Mouse (Mus musculus): ENCODE measurements around the gene Gm28305. TPM values are rescaled to one million over a fixed set of nuclear protein-coding genes. Genes with fewer than 3 reads are reported as not detected.

Gm28305 gene
- polyA plus RNA-seq, 1 experiment from 2014 or later, result not detected

DNA sequence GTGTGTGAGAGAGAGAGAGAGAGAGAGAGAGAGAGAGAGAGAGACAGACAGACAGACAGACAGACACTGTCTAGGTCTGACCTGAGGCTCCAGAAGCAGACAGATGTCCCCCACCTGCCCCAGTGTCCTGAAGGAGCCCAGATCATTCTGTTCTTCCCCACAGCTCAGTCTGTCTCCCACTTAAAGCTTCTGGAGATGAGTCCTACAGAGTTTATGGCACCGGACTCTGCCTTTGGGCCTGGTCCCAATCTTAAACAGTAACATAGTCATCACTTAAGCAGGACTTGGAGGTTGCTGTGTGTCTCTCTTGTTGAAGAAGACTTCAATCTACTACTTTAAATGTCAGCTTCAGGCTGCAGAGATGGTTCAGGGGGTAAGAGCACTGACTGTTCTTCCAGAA lies 38.3 kb downstream of the Gm28305 start:
- Histone ChIP-seq H3K27me3 (no peaks in the 10 kb centered on the region), H3K4me1 (replicated peaks) (no peaks in the 10 kb centered on the region), H3K27ac (replicated peaks) (no peak overlapping the region), H3K9me3 (no peaks in the 10 kb centered on the region), H3K9ac (no peak overlapping the region), H3K36me3 (no peaks in the 10 kb centered on the region), H3K4me2 (no peak overlapping the region), H3K4me3 (no peak overlapping the region)
- WGBS, result 100% methylated on average over 1 of the region's 1 CpGs
- ATAC-seq (ENCODE audit: low FRiP score, low read depth), result no peak

DNA sequence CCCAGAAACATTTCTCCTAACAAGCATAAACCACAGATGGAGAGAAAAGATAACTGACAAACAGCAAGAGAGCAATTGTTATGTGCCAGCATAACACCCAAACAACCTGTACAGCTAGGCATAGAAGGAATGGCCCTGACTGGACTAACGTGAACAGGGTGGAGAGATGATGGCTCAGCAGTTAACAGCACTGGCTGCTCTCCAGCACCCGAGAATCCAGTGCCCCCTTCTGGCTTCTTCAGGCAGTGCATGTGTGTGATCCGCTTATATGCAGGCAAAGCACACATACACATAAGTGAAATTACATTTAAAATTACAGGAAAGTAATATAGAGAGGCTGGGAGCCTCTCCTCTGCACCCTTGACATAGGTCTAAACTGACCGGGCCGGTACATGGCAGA lies 38.9 kb downstream of the Gm28305 start:
- no peak for ATAC-seq (ENCODE audit: low FRiP score, low read depth)
- no peak overlapping the region for H3K9ac ChIP-seq
- no peak overlapping the region for H3K4me2 ChIP-seq
- H3K9me3 ChIP-seq, result no peaks in the 10 kb centered on the region
- H3K27ac ChIP-seq (replicated peaks), result no peak overlapping the region
- H3K4me1 ChIP-seq (replicated peaks), result no peaks in the 10 kb centered on the region
- H3K27me3 ChIP-seq, result no peaks in the 10 kb centered on the region
- H3K36me3 ChIP-seq, result 0 out of 2 replicates have a peak, but pooled peaks cover under 1% of the 10 kb centered on the region
- 60% methylated on average over 5 of the region's 5 CpGs for WGBS
- no peak overlapping the region for H3K4me3 ChIP-seq

DNA sequence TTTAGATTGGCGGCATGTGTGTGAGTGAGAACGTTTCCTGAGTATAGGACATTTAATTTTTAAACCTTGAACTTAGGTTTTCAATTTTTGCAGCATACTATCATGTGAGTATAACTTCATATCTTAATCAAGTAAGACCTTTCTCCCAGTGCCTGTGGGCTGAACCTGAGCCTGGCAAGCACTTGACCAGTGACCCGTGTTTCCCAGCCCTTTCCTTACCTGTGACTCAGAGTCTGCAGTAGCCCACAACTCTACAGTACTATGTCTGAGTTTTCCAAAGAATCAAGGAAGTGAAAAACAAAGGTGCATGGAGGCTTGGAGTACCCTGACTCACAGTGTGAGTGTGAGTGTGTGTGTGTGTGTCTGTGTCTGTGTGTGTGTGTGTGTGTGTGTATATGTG lies 39.6 kb downstream of the Gm28305 start:
- Histone ChIP-seq H3K27ac (replicated peaks) (no peak overlapping the region), H3K4me2 (no peak overlapping the region), H3K36me3 (0 out of 2 replicates have a peak, but pooled peaks cover 5% of the 10 kb centered on the region), H3K9ac (no peak overlapping the region), H3K9me3 (no peaks in the 10 kb centered on the region), H3K27me3 (no peaks in the 10 kb centered on the region), H3K4me1 (replicated peaks) (no peaks in the 10 kb centered on the region), H3K4me3 (no peak overlapping the region)
- ATAC-seq (ENCODE audit: low FRiP score, low read depth), result no peak
- 86% methylated on average over 3 of the region's 3 CpGs for WGBS

DNA sequence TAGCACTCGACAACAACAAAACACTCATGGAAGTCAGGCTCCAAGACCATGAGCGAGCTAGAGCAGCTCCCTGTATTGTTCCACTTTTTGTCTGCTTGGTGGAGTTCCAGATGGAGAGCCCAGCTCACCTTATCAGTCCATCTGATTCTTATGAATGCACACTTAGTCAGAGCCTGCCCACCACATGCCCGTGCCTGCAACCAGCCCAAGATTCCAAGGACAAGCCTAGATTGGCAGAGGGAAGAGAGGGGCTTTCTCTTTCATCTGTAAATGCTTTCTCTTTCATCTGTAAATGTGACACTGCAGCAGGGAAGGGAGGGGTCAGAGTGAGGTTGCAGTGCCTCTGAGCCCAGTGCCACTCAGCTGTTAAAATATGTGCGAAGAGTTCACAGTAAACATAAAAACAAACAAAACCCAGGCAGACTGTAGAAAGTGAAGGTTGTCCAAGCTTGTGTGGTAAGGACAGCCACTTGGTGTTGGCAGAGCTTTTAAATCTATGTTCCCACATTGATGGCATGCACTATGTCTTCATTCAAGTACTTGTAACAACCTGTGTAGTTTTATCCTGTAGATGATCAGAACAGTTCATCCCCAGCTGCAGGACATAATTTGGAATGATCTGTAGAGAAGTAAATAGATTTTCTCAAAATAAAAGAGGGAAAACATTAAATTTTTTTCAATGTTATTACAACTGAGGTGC lies 45.4 kb downstream of the Gm28305 start:
- WGBS, result 65% methylated on average over 4 of the region's 4 CpGs
- no peaks in the 10 kb centered on the region for H3K4me1 ChIP-seq (replicated peaks)
- no peak for ATAC-seq (ENCODE audit: low FRiP score, low read depth)
- no peak overlapping the region for H3K4me2 ChIP-seq
- 0 out of 2 replicates have a peak, but pooled peaks cover 5% of the 10 kb centered on the region for H3K36me3 ChIP-seq
- no peaks in the 10 kb centered on the region for H3K9me3 ChIP-seq
- no peak overlapping the region for H3K4me3 ChIP-seq
- H3K27ac ChIP-seq (replicated peaks), result no peak overlapping the region
- no peaks in the 10 kb centered on the region for H3K27me3 ChIP-seq
- H3K9ac ChIP-seq, result no peak overlapping the region

DNA sequence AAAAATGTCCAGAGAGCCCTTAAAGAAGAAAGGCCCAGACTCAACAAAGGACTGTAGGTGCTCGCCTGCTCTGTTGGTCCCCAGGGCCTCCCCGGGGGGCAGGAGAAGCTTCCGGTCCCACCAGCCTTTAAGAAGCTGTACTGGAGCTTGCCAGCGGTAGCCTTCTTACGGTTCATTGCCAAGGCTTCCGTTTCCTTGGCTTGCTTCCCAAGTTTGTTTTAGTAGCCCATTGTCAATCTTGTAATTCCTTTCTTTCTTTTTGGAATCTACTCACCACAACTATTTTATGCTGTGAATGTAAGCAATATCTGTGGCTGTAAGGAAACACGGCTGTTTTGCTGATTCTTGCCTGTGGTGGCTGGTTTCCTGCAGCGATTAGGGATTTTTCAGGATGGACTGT lies 48.1 kb downstream of the Gm28305 start:
- Histone ChIP-seq H3K36me3 (0 out of 2 replicates have a peak, but pooled peaks cover 5% of the 10 kb centered on the region), H3K4me3 (no peak overlapping the region), H3K4me2 (no peak overlapping the region), H3K9me3 (no peaks in the 10 kb centered on the region), H3K27ac (replicated peaks) (peak overlapping the region; percentile 45; the same call in 1 of the 2 replicates), H3K27me3 (no peaks in the 10 kb centered on the region), H3K9ac (no peak overlapping the region), H3K4me1 (replicated peaks) (no peaks in the 10 kb centered on the region)
- no peak for ATAC-seq (ENCODE audit: low FRiP score, low read depth)
- WGBS, result 53% methylated on average over 8 of the region's 8 CpGs

GRCm38 (mm10) chr9:104092945-104093344 lies 52.5 kb downstream of the Gm28305 start:
- Histone ChIP-seq H3K4me1 (replicated peaks) (no peaks in the 10 kb centered on the region), H3K9me3 (no peaks in the 10 kb centered on the region), H3K36me3 (no peaks in the 10 kb centered on the region), H3K27ac (replicated peaks) (no peak overlapping the region), H3K4me3 (no peak overlapping the region), H3K4me2 (no peak overlapping the region), H3K9ac (no peak overlapping the region), H3K27me3 (no peaks in the 10 kb centered on the region)
- ATAC-seq (ENCODE audit: low FRiP score, low read depth), result no peak
- WGBS, result 96% methylated on average over 5 of the region's 5 CpGs

- 84% methylated on average over 5 of the region's 5 CpGs for WGBS
- ATAC-seq (ENCODE audit: low FRiP score, low read depth), result no peak
- no peak overlapping the region for H3K27ac ChIP-seq (replicated peaks)
- H3K9ac ChIP-seq, result no peak overlapping the region
- no peak overlapping the region for H3K4me2 ChIP-seq
- no peaks in the 10 kb centered on the region for H3K27me3 ChIP-seq
- H3K4me3 ChIP-seq, result no peak overlapping the region
- H3K4me1 ChIP-seq (replicated peaks), result no peaks in the 10 kb centered on the region
- no peaks in the 10 kb centered on the region for H3K36me3 ChIP-seq
- H3K9me3 ChIP-seq, result no peaks in the 10 kb centered on the region
Observed at GRCm38 (mm10) chr9:104098256-104098655, 57.8 kb downstream of the Gm28305 start.

DNA sequence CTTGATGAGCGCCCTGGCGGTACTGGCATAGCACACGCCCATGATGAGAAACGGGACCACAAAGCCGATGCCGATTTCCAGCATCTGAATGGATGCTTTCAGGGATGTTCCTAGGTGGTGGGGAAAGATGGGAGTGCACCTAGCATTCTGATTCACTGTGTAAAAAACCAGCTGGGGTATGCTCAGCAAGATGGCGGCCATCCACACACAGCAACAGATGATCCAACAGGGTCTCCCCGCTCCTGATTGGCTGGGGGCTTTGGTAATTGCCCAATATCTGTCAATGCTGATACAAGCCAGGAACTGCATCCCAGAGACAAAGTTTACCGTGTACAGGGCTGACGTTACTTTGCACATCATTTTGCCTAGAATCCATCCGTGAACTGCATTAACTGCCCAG lies 58.6 kb downstream of the Gm28305 start:
- H3K9me3 ChIP-seq, result no peaks in the 10 kb centered on the region
- no peak overlapping the region for H3K9ac ChIP-seq
- no peak overlapping the region for H3K4me3 ChIP-seq
- no peaks in the 10 kb centered on the region for H3K36me3 ChIP-seq
- no peaks in the 10 kb centered on the region for H3K4me1 ChIP-seq (replicated peaks)
- no peaks in the 10 kb centered on the region for H3K27me3 ChIP-seq
- no peak overlapping the region for H3K4me2 ChIP-seq
- H3K27ac ChIP-seq (replicated peaks), result no peak overlapping the region
- no peak for ATAC-seq (ENCODE audit: low FRiP score, low read depth)
- WGBS, result 94% methylated on average over 11 of the region's 11 CpGs

DNA sequence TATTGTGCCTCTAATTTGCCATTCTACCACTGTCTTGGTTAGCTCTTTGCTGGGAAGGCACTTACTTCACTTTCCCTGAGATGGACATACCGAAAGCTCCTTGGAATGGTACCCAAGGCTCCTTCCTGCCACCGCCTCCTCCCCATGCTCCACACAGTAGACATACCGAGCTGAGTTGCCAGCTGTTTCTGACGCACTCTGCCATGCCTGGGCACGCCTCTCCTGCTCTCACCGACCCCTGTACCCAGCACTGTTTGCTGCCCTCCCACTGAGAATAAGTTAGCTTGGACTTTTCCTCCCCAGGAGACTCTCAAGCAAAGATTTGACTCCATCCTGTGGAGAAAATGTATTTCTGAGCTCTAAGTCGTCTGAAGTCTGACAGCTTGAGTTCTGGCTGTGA lies 60.4 kb downstream of the Gm28305 start:
- H3K4me1 ChIP-seq (replicated peaks), result no peaks in the 10 kb centered on the region
- no peaks in the 10 kb centered on the region for H3K9me3 ChIP-seq
- WGBS, result 56% methylated on average over 7 of the region's 7 CpGs
- H3K4me3 ChIP-seq, result no peak overlapping the region
- no peak overlapping the region for H3K4me2 ChIP-seq
- no peaks in the 10 kb centered on the region for H3K36me3 ChIP-seq
- H3K9ac ChIP-seq, result no peak overlapping the region
- no peaks in the 10 kb centered on the region for H3K27me3 ChIP-seq
- H3K27ac ChIP-seq (replicated peaks), result no peak overlapping the region
- no peak for ATAC-seq (ENCODE audit: low FRiP score, low read depth)

DNA sequence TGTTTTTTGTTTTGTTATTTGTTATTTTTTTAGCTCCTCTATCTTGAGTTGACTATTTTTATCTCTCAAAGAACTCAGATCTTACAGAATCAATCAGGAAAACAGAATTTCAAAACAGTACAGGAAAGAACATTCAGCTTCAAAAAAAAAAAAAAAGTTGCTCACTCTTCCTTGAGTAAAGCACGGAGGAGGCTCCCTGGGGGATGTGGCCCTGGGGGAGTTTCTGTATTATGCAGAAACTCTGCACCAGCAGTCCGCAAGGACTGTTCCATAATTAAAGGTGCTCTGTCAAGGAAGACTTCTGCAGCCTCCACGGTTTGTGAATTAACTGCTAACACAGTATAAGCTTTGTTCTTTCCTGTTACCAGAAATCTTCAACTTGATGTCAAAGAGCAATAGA lies 61.0 kb downstream of the Gm28305 start:
- Histone ChIP-seq H3K4me1 (replicated peaks) (no peaks in the 10 kb centered on the region), H3K4me2 (no peak overlapping the region), H3K9me3 (no peaks in the 10 kb centered on the region), H3K36me3 (no peaks in the 10 kb centered on the region), H3K9ac (no peak overlapping the region), H3K27ac (replicated peaks) (no peak overlapping the region), H3K4me3 (no peak overlapping the region), H3K27me3 (no peaks in the 10 kb centered on the region)
- no peak for ATAC-seq (ENCODE audit: low FRiP score, low read depth)
- WGBS, result 26% methylated on average over 3 of the region's 3 CpGs

DNA sequence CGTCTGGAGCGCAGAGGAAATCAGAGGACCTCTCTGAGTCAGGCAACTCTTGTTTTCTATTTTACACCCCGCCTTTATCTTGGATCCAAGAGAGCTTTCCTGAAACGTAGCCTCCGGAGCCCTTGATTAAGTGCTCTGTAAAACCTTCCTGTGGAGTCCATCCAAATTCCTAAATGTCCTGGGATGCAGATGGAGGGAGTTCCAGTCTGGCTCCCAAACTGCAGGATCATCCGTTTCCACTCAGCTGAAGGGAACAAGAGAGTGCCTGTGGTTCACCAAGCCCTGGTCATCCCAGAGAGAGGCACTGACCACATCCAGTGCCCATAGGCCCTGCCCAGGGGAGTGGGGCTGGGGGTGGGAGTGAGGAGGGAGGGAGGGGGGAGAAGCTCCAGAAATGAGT lies 61.8 kb downstream of the Gm28305 start:
- H3K4me3 ChIP-seq, result no peak overlapping the region
- no peaks in the 10 kb centered on the region for H3K27me3 ChIP-seq
- H3K9ac ChIP-seq, result no peak overlapping the region
- H3K27ac ChIP-seq (replicated peaks), result no peak overlapping the region
- ATAC-seq (ENCODE audit: low FRiP score, low read depth), result no peak
- no peaks in the 10 kb centered on the region for H3K36me3 ChIP-seq
- WGBS, result 40% methylated on average over 6 of the region's 6 CpGs
- no peak overlapping the region for H3K4me2 ChIP-seq
- H3K9me3 ChIP-seq, result no peaks in the 10 kb centered on the region
- no peaks in the 10 kb centered on the region for H3K4me1 ChIP-seq (replicated peaks)

GRCm38 (mm10) chr9:104102901-104103300 lies 62.4 kb downstream of the Gm28305 start:
- no peak for ATAC-seq (ENCODE audit: low FRiP score, low read depth)
- no peaks in the 10 kb centered on the region for H3K27me3 ChIP-seq
- WGBS, result 30% methylated on average over 2 of the region's 2 CpGs
- no peaks in the 10 kb centered on the region for H3K4me1 ChIP-seq (replicated peaks)
- no peaks in the 10 kb centered on the region for H3K9me3 ChIP-seq
- no peak overlapping the region for H3K9ac ChIP-seq
- no peak overlapping the region for H3K27ac ChIP-seq (replicated peaks)
- H3K36me3 ChIP-seq, result no peaks in the 10 kb centered on the region
- no peak overlapping the region for H3K4me2 ChIP-seq
- no peak overlapping the region for H3K4me3 ChIP-seq

DNA sequence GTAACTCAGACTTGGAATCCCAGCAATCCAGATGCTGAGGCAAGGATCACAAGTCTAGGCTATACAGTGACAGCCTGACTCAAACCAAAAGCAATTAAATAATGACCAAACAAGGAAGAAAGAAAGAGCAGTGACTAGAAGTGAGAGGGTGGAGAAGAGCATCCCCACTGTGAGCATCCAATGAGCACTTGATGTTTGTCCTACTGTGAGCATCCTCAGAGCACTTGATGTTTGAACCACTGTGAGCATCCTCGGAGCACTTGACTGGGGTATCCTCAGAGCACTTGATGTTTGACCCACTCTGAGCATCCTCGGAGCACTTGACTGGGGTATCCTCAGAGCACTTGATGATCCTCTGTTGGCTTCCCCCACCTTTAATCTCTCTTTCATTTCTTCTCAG lies 64.5 kb downstream of the Gm28305 start:
- ATAC-seq (ENCODE audit: low FRiP score, low read depth), result no peak
- no peaks in the 10 kb centered on the region for H3K36me3 ChIP-seq
- no peak overlapping the region for H3K27ac ChIP-seq (replicated peaks)
- WGBS, result 77% methylated on average over 2 of the region's 2 CpGs
- no peaks in the 10 kb centered on the region for H3K27me3 ChIP-seq
- no peak overlapping the region for H3K9ac ChIP-seq
- H3K4me2 ChIP-seq, result no peak overlapping the region
- H3K9me3 ChIP-seq, result no peaks in the 10 kb centered on the region
- H3K4me3 ChIP-seq, result no peak overlapping the region
- no peaks in the 10 kb centered on the region for H3K4me1 ChIP-seq (replicated peaks)
